Mouse (Mus musculus) splenic B cell, adult 2 months (primary cell): ENCODE data around the gene Ppp1r27.

Experiments used
- DNase-seq: peaks from one replicate; pipeline ENCODE4 v3.0.0-alpha.2; 2011; ENCODE audit warnings: low read depth, low spot score
- H3K27me3 ChIP-seq: 2 replicates; pipeline ENCODE4 v1.6.1; 2012; ENCODE audit warnings: mild to moderate bottlenecking, low read length, moderate library complexity, mixed read lengths; ENCODE audit not compliant: control insufficient read depth, poor library complexity, insufficient read depth, severe bottlenecking
- H3K36me3 ChIP-seq: 2 replicates; pipeline ENCODE4 v1.6.1; 2012; ENCODE audit warnings: mild to moderate bottlenecking, low read length, moderate library complexity, mixed read lengths; ENCODE audit not compliant: control insufficient read depth, poor library complexity, insufficient read depth, severe bottlenecking

Gene Ppp1r27

DNA sequence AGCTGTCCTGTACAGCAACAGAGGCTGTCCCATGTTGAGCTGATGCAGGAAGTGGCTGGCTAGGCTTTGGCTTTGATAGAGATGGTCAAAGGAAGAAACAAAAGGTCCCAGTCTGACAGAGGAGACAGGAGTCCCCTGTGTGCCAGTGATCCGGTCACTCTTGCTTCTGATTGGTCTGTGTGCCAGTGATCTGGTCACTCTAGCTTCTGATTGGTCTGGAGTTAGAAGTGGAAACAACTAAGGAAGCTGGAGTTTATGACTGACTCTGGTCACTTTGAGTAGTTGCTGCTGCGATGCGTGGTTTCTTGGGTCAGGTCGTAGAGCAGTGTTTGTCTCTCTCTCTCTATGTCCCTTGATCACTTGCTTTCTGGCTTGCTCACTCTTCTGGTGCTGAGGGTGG lies 49.2 kb downstream of the Ppp1r27 start:
- Histone ChIP-seq H3K36me3 (no peaks in the 10 kb centered on the region), H3K27me3 (no peaks in the 10 kb centered on the region)
- DNase-seq = no peak

DNA sequence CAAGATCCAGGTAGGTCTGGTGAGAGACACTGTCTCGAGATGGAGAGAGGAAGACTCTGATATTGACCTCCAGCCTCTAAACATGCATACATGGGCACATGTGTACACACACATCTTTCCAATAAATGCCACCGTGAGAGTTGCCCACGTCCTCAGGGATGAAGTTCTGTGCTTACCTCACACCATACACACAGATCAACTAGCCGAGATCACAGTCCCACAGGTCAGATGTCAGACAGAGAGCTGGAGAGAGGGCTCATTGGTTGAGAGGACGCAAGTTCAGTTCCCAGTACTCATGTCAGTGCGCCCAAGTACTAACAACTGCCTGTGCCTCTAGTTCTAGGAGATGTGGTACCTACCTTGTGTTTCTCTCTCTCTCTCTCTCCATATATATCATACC lies 49.9 kb downstream of the Ppp1r27 start:
- H3K27me3 ChIP-seq = no peaks in the 10 kb centered on the region
- H3K36me3 ChIP-seq = no peaks in the 10 kb centered on the region; the same call in 1 of the 2 replicates
- no peak for DNase-seq

DNA sequence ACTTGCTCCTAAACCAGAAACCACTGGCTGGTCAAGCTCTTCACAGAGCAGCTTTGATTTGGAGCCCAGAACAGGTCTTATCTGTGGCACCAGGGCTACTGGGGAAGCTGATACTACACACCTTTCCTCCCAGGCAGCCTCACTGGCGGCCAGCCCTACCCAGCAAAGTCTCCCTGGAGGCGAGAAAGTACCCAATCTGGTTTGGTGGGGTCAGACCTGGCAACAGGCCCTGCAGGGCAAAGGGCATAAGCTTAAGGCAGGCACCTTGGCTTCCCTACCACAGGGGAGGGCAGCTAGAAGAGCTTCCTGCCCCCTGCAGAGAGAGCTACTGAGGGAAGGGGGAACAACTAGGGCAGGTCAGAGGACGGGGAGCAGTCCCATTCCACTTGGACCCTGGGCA lies 50.6 kb downstream of the Ppp1r27 start:
- DNase-seq = no peak
- Histone ChIP-seq H3K27me3 (no peaks in the 10 kb centered on the region), H3K36me3 (no peaks in the 10 kb centered on the region; the same call in 1 of the 2 replicates)
